Mouse (Mus musculus) lung, embryonic 15.5 days (tissue): ENCODE measurements around the gene Nme9. TPM values are rescaled to one million over a fixed set of nuclear protein-coding genes. Genes with fewer than 3 reads are reported as not detected.

Source experiments
- ATAC-seq: fragments of 200-750 bp; cut with Nextera tagmentation; 2 replicates; pipeline ENCODE4 v1.8.0; 2017; ENCODE audit warnings: moderate number of reproducible peaks, borderline replicate concordance; ENCODE audit not compliant: low FRiP score, low TSS enrichment; ENCODE audit errors: extremely low read depth
- H3K27ac ChIP-seq: fragments of 300-500 bp; sonication (generic); 2 replicates; pipeline ENCODE4 v1.5.1; 2015; ENCODE audit warnings: moderate library complexity, mild to moderate bottlenecking, inconsistent platforms
- H3K27me3 ChIP-seq: fragments of 300-500 bp; sonication (generic); 2 replicates; pipeline ENCODE4 v1.6.1; 2015; ENCODE audit warnings: inconsistent platforms
- H3K36me3 ChIP-seq: fragments of 300-500 bp; sonication (generic); 2 replicates; pipeline ENCODE4 v1.6.1; 2015; ENCODE audit warnings: inconsistent platforms
- H3K4me1 ChIP-seq: fragments of 300-500 bp; sonication (generic); 2 replicates; pipeline ENCODE4 v1.6.1; 2015; ENCODE audit warnings: inconsistent platforms
- H3K4me2 ChIP-seq: fragments of 300-500 bp; sonication (generic); 2 replicates; pipeline ENCODE4 v1.6.1; 2015; ENCODE audit warnings: inconsistent platforms, mild to moderate bottlenecking, moderate library complexity
- H3K4me3 ChIP-seq: fragments of 300-500 bp; sonication (generic); 2 replicates; pipeline ENCODE4 v1.5.1; 2015; ENCODE audit warnings: mild to moderate bottlenecking, inconsistent platforms
- H3K9ac ChIP-seq: fragments of 300-500 bp; sonication (generic); 2 replicates; pipeline ENCODE4 v1.6.1; 2015; ENCODE audit warnings: inconsistent platforms
- H3K9me3 ChIP-seq: fragments of 300-500 bp; sonication (generic); 2 replicates; pipeline ENCODE4 v1.6.1; 2016; ENCODE audit warnings: inconsistent platforms
- WGBS: fragments of 180-500 bp; shearing (Covaris S2); methylation state at CpG from one replicate; pipeline ENCODE4 v1.1.7; 2015; 5-methylcytosine and 5-hydroxymethylcytosine counted together
- polyA plus RNA-seq: library from polyadenylated mRNA; unstranded; fragments of >200 nt; fragmentation: Nextera tagmentation; extraction: Ambion mirVana; gene quantifications from 2 replicates; pipeline ENCODE4 v1.2.1, GENCODE M21; 2015

Nme9 gene
- polyA plus RNA-seq, 1 experiment from 2014 or later, result 2.6 TPM

DNA sequence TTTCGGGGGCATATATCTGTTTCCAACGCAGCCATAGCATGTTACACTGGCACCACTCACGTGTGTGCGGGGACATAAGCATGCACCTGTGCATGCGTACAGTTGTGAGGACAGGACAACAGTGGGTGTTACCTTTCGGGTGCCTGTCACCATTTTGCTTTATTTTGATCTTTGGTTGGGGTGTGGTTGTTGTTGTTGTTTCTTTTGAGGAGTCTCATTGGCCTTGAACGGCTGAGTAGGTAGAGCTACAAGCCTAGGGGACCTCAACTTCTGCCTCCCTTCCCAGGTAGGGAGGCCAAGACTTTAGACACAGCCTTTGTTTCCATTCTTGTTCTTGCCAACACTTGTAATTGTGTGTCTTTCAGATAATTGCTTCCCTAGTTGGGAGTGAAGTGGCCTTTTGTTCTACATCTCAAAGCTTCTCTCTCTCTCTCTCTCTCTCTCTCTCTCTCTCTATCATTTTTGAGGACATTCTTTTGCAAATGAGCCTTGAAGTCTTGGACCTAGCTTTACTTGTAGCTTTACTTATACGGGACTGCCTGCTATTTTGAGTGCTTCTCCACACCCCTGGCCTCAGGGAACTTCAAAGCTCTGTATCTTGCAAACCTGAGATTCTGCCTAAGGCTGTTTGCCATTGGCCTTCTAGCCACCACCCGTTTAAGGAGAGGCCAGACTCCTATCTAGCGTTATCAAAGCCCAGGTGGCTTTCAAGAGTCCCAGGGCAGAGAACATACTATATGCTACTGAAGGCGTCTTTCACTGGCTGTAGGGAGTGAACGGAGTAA, 13.3 kb upstream of the Nme9 start:
- no peaks in the 10 kb centered on the region for H3K36me3 ChIP-seq
- ATAC-seq, result no peak
- no peaks in the 10 kb centered on the region for H3K9me3 ChIP-seq
- H3K9ac ChIP-seq, result no peak overlapping the region
- H3K4me3 ChIP-seq, result no peak overlapping the region
- H3K27ac ChIP-seq, result no peak overlapping the region
- H3K4me1 ChIP-seq, result peaks cover 24% of the 10 kb centered on the region
- H3K4me2 ChIP-seq, result peak overlapping the region; percentile 85; the same call in 1 of the 2 replicates
- WGBS, result 65% methylated on average over 12 of the region's 12 CpGs
- H3K27me3 ChIP-seq, result peaks cover 21% of the 10 kb centered on the region

- 68% methylated on average over 8 of the region's 8 CpGs for WGBS
- Histone ChIP-seq H3K27ac (no peak overlapping the region), H3K9me3 (no peaks in the 10 kb centered on the region), H3K4me2 (no peak overlapping the region), H3K9ac (no peak overlapping the region), H3K27me3 (peaks cover 21% of the 10 kb centered on the region), H3K4me1 (peaks cover 24% of the 10 kb centered on the region), H3K4me3 (no peak overlapping the region), H3K36me3 (no peaks in the 10 kb centered on the region)
- ATAC-seq, result no peak
These were observed 12.2 kb upstream of the Nme9 start for GRCm38 (mm10) chr9:99439064-99439463.

DNA sequence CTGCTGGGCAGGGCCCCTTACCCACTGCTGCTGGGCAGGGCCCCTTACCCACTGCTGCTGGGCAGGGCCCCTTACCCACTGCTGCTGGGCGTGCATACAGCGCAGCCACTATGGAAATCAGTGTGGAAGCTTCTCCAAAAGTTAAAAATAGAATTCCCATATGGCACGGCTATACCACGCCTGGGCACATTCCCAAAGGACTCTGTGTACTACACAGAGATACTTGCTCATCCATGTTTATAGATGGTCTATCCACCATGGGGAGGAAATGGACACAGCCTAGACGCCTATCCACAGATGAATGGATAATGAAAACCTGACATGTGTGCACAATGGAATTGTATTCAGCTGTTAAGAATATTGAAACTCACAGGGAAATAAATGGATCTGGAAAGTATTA, 10.3 kb upstream of the Nme9 start:
- Histone ChIP-seq H3K36me3 (no peaks in the 10 kb centered on the region), H3K27me3 (peaks cover 21% of the 10 kb centered on the region), H3K9ac (no peak overlapping the region), H3K27ac (no peak overlapping the region), H3K4me3 (no peak overlapping the region), H3K4me2 (no peak overlapping the region), H3K9me3 (no peaks in the 10 kb centered on the region), H3K4me1 (peaks cover 10% of the 10 kb centered on the region)
- ATAC-seq, result no peak
- WGBS, result 63% methylated on average over 5 of the region's 5 CpGs

GRCm38 (mm10) chr9:99441647-99442433, 9.4 kb upstream of the Nme9 start:
- ATAC-seq, result peak; percentile 41; the same call in 1 of the 2 replicates
- 78% methylated on average over 4 of the region's 4 CpGs for WGBS
- H3K4me3 ChIP-seq, result no peak overlapping the region

DNA sequence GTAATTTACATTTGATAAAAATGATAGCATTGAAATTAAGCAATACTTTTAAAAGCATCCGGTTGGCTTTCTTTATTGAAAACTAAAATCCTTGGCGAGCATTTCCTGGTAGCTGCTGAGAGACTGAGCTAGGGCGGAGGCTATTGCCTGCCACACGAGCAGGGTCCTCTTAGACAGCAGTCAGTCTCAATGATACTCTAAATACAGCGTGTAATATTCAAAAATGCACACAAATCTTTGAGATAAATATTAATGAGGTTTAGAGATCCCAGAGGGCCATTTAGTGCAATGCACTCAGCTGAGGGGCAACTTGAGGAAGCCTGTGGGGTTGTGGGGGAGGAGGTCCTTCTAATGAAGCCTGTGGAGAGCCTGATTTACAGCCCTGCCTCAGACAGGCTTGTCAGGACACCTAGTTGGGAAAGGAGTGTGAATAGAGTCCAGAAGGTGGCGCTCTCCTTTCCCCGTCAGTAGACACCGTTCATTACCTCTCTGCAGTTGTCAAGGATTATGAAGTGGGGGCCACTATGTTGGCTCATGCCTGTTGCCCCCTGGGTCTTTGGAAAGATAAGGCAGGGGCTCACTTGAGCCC, 6.6 kb upstream of the Nme9 start:
- 28% methylated on average over 8 of the region's 8 CpGs for WGBS
- Histone ChIP-seq H3K9me3 (no peaks in the 10 kb centered on the region), H3K36me3 (no peaks in the 10 kb centered on the region), H3K4me1 (peaks cover 4% of the 10 kb centered on the region; the same call in 1 of the 2 replicates), H3K27me3 (no peaks in the 10 kb centered on the region), H3K9ac (no peak overlapping the region), H3K4me3 (no peak overlapping the region), H3K27ac (no peak overlapping the region), H3K4me2 (no peak overlapping the region)
- ATAC-seq, result no peak

More at GRCm38 (mm10) chr9:99441647-99442433, 9.4 kb upstream of the Nme9 start:
- Histone ChIP-seq H3K36me3 (no peaks in the 10 kb centered on the region), H3K4me1 (peaks cover 9% of the 10 kb centered on the region; the same call in 1 of the 2 replicates), H3K27me3 (peaks cover 21% of the 10 kb centered on the region), H3K27ac (no peak overlapping the region), H3K9me3 (no peaks in the 10 kb centered on the region), H3K9ac (no peak overlapping the region), H3K4me2 (no peak overlapping the region)

- Histone ChIP-seq H3K27ac (no peak overlapping the region), H3K4me2 (no peak overlapping the region), H3K36me3 (no peaks in the 10 kb centered on the region), H3K4me3 (no peak overlapping the region), H3K9ac (no peak overlapping the region), H3K9me3 (no peaks in the 10 kb centered on the region), H3K27me3 (peaks cover 6% of the 10 kb centered on the region; the same call in 1 of the 2 replicates), H3K4me1 (peaks cover 4% of the 10 kb centered on the region; the same call in 1 of the 2 replicates)
- no peak for ATAC-seq
These were observed 5.0 kb upstream of the Nme9 start for GRCm38 (mm10) chr9:99446259-99446658.

- Histone ChIP-seq H3K27me3 (peaks cover 14% of the 10 kb centered on the region; the same call in 1 of the 2 replicates), H3K9me3 (no peaks in the 10 kb centered on the region), H3K36me3 (no peaks in the 10 kb centered on the region), H3K4me2 (no peak overlapping the region), H3K27ac (no peak overlapping the region), H3K9ac (no peak overlapping the region), H3K4me1 (peaks cover 4% of the 10 kb centered on the region; the same call in 1 of the 2 replicates), H3K4me3 (no peak overlapping the region)
- WGBS, result 48% methylated on average over 3 of the region's 3 CpGs
- ATAC-seq, result no peak
These were observed 4.0 kb upstream of the Nme9 start for GRCm38 (mm10) chr9:99447323-99447722.

DNA sequence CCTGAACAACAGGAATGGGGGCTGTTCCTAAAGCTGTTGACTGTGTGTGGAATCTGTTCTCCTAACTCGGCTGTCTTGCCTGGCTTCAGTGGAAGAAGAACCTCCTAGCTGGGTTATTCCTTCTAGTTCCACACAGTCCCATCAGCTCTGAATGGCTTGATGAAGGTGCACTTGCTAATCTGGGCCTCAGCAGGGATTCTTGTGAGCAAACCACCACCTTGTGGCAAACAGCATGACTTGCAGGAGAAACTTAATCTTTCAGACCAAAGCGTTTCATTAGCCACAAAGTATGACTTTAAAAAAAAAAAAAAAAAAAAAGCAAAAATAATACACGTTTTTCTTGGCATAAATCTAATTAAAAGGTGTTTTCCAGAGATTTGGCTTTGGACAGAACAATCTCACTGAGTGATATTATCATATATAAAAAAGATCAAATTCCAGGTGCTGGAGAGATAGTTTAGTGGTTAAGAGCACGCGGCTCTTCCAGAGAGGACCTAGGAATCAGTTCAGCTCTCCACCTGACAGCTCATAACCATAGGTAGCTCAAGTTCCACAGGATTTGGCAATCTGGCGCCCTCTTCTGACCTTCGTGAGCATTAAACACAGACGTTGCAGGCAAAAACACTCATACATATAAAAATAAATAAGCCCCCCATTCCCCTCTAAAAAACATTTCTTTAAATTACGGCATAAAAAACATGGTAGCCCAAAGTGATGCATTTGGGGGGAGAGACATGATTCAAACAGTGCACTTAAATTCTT, 1.2 kb upstream of the Nme9 start:
- Histone ChIP-seq H3K27ac (no peak overlapping the region), H3K4me1 (peaks cover 4% of the 10 kb centered on the region; the same call in 1 of the 2 replicates), H3K4me2 (no peak overlapping the region), H3K27me3 (peaks cover 14% of the 10 kb centered on the region; the same call in 1 of the 2 replicates), H3K36me3 (no peaks in the 10 kb centered on the region), H3K9ac (no peak overlapping the region), H3K9me3 (no peaks in the 10 kb centered on the region), H3K4me3 (no peak overlapping the region)
- ATAC-seq, result no peak
- 36% methylated on average over 9 of the region's 9 CpGs for WGBS

DNA sequence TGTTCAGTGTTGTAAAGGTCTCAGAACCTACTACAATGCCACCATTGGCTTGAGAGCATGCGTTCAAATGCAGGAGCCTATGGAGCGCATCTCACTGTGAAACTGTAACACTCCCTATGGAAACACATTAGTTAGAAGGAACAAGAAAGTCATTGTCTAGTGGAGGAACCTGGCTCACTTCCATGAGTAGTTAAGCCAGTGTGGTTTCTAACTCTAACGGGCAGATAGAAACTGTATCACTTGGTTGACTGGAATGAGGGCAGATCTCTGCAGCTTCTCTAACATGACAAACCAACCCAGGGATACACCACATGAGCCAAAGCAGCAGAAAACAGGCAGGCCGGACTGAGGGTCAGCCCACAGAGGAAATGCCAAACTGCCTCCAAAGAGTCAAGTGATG, 2.9 kb downstream of the Nme9 start:
- Histone ChIP-seq H3K9me3 (no peaks in the 10 kb centered on the region), H3K4me3 (no peak overlapping the region), H3K27ac (no peak overlapping the region), H3K27me3 (peaks cover 14% of the 10 kb centered on the region; the same call in 1 of the 2 replicates), H3K4me1 (no peaks in the 10 kb centered on the region), H3K9ac (no peak overlapping the region), H3K36me3 (no peaks in the 10 kb centered on the region), H3K4me2 (no peak overlapping the region)
- WGBS, result 71% methylated on average over 4 of the region's 4 CpGs
- no peak for ATAC-seq

GRCm38 (mm10) chr9:99458529-99459208, 7.4 kb downstream of the Nme9 start:
- Histone ChIP-seq H3K9me3 (no peaks in the 10 kb centered on the region), H3K27ac (no peak overlapping the region), H3K27me3 (no peaks in the 10 kb centered on the region), H3K4me1 (no peaks in the 10 kb centered on the region), H3K36me3 (no peaks in the 10 kb centered on the region), H3K4me3 (no peak overlapping the region), H3K4me2 (no peak overlapping the region), H3K9ac (no peak overlapping the region)
- WGBS, result 39% methylated on average over 12 of the region's 12 CpGs
- no peak for ATAC-seq

DNA sequence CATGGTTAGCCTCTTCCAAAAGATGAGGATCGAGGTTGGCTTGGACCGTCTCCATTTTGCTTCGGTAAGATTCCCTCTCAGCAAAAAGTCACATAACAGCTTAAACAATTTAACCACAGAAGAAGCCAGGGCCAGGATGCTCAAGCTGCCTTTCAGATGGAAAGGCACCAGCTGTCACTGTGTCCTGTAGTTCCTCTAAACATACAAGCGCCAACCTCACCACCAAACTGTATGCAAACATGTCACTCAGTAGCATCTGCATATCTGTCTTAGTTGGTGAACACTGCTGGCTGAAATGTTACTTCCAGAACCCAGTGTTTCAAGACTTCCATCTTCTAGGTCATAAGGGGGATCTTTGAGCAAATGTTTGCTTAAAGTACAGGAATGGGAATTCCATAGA, 8.5 kb downstream of the Nme9 start:
- WGBS, result 75% methylated on average over 4 of the region's 4 CpGs
- no peaks in the 10 kb centered on the region for H3K4me1 ChIP-seq
- H3K9ac ChIP-seq, result no peak overlapping the region
- no peak overlapping the region for H3K4me3 ChIP-seq
- no peak for ATAC-seq
- no peaks in the 10 kb centered on the region for H3K9me3 ChIP-seq
- H3K27me3 ChIP-seq, result no peaks in the 10 kb centered on the region
- no peak overlapping the region for H3K4me2 ChIP-seq
- no peak overlapping the region for H3K27ac ChIP-seq
- no peaks in the 10 kb centered on the region for H3K36me3 ChIP-seq
